Mouse (Mus musculus) ovary, postnatal 10 days (tissue): Measurements from ENCODE around the gene Tns1.
"Not testable (repeated sequence)": the region's sequence is repeated elsewhere in the genome, so short reads cannot be mapped to it uniquely, and the experiment has no call there.

Source experiments
- DNase-seq: peaks from one replicate; pipeline ENCODE4 v3.0.0; 2022; ENCODE audit warnings: low spot score

Gene Tns1

DNA sequence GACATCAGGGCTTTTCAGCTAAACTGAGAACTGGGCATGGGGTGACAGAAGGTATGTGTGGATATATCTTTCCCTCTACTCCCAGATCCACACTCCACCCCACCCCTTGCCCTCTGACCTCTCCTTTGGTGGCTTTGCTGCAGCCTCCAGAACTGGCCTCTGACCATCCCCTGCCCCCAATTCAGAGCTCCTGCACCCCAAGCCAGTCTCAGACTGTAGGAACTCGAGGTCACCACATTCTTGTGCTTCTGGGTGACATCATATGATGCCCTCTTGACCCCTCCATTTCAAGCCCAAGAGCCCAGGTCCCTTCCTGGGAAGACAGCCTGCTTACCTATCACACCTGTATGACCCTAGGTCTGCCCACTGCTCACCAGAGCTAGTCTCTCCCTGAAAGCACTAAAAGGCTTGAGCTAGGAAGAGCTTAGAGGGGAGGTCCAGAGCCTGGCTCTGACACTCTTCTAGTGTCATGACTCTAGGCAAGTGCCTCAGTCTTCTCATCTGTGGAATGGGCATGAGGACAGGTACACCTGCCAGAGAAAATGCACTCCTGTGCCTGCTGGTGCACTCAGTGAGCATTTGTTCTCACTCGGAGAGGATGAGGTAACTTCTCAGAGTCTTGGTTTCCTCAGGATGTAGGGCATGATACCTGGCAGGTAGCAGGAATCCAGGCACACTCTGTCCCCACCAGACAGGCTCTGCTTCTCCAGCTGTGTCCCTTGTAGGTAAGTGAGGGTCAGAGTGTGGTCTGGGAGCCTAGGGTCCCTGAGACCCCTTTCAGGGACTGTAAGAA lies 214.9 kb downstream of the Tns1 start:
- no peak for DNase-seq

DNA sequence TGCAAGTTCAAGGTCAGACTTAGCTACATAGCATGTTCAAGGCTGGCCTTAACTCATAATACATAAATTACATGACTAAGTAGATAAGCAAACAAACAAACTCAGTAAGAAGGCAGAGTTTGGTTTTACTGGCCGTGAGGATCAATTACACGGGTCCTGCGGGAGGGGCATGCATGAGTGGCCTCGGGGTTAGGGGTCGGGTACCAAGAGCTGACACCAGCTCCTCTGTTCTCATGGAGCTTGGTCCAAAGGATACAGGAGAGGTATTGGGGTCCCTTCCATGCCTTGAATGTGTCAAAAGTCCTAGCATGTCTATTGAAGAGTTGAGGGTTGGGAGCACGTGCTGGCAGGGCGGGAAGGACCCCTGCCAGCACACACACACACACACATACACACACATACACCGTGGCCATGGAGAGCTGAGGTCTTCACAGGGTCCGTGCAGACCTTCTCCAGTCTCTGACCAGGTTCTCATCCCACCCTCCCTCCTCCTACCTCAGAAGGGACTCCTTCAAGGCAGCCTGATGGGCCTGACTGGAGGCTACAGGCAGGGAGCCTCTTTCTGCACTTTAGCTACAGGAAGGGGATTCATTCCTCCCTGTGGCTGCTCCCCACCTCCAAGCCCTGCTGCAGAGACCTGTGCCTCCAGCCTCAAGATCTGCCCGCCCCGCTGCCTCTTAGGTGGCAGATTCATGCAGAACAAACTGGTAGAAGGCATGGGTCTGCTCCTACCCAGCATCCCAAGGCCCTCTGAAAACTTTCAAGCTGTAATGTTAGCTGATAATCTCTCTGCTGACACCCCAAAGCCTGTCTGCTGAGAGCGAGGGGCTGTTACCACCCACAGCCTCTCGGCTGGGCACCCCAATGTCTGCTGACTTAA lies 215.9 kb downstream of the Tns1 start:
- no peak for DNase-seq

DNA sequence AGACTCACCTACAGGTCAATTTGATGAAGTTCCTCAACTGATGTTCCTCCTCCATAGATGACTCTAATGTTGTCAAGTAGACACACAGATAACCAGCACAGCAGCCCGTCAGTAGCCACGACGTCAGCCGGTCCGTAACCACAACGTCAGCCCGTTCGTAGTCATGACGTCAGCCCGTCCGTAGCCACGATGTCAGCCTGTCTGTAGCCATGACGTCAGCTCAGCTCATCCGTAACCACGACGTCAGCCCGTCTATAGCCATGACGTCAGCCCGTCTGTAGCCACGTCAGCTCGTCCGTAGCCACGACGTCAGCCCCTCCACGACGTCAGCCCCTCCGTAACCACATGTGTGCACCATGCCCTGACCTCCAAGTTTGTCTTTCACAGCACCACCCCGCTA lies 217.1 kb downstream of the Tns1 start:
- no peak for DNase-seq

DNA sequence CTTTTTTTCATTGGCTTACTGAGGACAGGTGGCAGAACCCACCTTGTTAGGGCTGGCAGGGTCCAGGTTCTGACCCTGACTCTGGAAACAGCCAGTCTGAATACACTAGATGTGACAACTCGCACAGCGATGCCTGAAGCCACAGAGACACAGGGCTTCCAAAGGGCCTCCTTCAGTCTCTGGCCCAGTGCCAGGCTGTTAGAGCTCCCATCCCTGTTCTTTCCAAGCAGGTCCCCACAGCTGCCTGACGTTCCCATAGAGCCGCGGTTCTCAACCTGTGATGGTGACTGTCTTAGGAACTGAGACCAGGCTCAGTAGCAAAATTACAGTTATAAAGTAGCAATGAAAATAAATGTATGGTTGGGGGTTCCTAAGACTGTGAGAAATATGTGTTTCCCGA lies 217.9 kb downstream of the Tns1 start:
- no peak for DNase-seq

DNA sequence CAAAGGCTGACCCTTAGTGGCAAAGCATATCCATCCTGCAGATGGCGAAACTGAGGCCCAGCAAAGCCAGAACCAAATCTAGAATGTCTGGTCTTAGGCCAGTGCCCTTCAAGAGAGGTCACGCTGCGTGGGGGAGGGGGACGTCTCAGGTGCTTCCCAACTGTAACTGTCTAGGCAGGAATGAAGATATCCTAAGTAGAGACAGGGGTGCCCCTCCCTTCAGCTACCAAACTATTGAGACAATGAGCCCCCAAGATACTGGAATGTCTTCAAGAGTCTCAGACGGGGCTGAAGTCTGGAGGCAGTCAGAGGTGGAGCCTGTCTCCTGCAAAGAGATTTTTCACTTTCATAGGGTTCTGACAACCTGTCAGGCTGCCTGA lies 218.4 kb downstream of the Tns1 start:
- DNase-seq = peak; percentile 1

DNA sequence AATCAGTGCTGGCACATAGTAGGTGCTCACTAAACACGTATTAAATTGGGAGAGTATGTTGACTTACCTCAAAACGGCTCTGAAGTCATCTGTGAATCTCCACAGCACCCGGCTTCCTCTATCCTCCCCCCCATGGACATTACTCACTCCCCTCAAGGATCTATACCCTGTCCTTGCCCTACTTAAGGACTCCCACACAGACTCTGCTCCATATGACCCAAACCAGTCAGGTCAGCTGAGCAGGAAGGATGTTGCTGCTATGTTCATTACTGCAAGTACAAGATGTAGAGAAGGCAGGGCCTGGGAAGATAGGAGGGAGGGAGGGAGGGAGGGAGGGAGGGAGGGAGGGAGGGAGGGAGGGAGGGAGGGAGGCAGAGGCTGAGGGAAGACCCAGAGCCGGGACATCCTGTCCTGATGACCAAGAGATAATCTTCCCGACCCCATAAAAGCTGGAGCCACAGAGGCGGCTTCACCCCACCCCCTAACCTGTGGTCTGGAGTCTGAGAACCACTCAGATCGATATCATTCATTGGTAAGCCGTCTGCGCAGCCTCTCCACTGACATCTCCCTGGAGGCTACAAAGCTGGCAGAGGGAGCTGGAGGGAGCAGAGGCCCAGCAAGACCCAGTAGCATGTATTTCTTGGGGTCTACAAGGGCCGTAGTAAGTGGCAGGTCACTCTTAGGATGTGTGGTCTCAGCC lies 219.0 kb downstream of the Tns1 start:
- DNase-seq = peak; percentile 1

DNA sequence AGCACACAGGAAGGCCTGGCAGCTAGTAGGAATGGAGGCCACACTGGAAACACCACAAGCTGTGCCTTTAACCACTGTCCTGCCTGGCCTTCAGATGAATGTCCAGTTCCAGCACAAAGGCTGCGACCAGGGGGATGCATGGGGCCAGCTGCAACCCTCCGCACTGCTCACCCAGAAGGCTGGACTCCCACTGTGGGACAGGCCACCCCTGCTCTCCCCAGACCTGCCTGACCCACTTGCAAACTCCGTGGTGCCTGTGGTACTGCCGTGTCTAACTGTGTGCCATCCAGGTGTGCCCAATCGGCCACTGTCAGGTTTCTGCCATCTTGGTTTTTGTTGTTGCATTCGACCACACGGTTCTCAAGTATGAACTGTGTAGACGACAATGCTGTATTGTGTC lies 219.6 kb downstream of the Tns1 start:
- DNase-seq = peak; percentile 1

DNA sequence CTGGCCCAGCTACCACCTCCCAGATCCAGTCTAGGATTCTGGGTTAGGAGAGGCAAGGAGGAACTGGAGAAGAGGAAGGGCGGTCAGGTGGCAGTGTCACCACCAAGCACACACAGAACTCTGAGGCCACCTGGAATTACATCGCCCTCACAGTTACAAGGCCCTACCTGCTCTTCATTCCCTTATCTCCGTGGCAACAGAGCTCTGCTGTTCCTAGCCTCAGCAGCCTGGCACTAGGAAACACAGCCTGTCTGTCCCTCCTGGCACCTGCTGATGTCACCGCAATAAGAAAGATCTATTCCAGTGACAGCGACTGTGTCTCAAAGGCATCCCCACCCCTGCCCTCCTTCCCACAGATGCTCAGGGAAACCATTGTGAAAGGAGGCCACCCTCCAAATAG lies 221.2 kb downstream of the Tns1 start:
- no peak for DNase-seq

DNA sequence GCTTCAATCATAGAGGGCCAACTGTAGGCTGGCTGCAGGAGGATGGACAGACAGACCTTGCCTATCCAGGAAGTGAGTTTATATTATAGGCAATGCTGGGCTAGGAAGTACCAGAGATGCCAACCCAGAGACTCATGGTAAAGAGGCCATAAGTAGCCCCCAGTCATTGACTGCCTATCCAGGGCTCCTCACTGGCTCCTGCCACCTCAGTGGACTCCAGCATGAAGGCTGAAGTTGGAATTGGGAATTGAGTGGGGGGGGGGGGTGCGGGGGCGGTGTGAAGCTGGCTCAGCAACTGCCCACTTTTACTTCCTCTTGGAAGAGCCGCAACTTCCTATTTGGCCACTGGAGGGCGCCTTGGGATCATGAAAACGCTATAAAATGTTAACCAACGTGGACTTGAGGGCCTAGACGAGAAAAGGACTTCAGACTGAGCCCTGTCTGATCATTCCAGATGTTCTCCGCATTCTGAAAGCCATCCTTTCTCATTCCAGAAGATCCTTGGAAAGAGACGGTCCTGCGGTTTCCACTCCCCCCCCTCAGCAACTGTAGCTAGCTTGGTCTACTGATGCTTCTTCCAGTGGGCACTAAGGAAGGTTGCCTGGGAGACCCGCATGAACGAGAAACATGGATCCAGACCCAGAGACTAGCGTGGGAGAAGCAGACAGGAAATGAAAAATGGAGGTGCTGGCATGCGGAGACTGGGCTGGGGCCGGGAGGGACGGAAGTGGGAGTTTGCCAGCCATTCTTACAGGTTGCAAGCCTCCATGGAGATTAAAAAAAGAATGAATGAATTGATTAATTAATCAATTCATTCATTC lies 221.9 kb downstream of the Tns1 start:
- DNase-seq = no peak

DNA sequence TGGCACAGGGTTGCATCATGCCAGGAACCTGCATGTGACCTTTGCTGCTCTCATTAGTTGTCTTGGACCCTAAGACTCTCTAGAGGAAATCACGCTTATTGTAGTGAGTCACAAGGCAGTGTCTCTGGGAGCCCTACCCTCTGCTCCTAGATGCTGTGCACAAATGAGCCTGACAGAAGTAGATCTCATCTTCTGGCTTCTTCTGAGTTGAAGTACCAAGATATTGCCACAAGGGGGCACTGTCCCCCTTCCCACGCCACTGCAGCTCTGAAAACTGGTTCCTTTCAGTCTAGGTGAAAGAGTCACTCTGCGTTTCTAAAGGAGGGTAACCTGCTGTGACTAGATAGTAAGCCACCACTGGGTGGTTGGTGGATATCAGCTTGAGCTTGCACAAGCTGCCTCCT lies 222.8 kb downstream of the Tns1 start:
- no peak for DNase-seq

DNA sequence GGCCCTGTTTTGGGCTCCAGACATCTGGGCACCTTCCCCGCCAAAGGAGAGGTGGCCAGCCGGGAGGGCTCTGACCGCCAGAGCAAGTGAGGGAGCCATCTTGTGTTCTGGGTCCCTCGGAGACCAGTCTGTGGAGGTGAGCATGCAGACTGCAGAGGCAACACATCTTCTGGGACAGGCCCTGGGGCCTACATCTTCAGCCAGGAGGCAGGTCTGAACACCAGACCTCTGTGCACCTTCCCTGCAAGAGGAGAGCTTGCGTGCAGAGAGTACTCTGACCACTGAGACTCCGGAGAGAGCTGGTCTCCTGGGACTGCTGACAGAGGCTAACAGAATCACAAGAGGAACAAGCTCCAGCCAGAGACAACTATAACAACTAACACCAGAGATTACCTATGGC lies 228.8 kb downstream of the Tns1 start:
- DNase-seq = not testable (repeated sequence)

DNA sequence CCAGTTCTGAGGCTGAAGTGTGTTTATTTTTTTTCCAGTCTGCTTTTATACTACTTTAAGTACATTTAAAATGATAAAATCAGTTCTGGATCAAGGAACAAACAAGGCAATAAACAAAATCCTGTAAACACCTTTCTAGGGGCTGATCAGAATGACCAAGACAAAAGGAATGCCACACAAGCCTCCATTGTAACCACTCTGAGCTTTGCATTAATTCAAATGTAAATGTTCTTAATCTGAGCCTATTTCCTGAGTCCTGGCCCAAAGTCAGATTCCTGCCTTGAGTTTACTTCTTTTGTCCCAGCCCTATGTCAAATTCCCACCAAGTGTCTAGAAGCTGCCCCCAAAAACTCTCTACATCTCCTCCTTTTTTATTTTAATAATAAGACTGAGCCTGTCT lies 243.5 kb downstream of the Tns1 start:
- DNase-seq = no peak

DNA sequence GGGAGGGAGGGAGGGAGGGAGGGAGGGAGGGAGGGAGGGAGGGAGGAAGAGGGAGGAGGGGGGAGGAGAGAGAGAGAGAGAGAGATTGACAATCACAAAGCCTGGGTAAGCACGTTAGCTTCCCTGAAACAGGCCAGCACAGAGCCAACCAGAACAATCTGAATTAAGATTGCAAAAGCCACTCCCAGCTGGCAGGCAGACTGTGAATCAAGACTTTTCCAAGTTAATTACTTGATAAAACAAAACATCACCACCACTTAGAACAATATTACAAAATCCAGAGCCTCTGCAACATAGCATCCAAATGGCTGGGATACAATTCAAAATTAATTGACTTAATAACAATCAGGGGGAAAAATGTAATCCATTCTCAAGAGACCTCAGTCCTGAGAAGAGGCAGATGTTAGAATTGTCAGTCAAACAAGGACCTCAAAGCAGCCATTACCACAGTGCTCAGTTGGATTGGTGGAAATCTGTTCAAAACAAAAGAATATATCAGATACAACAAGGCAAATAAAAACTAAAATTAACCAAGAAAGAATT lies 248.5 kb downstream of the Tns1 start:
- no peak for DNase-seq

DNA sequence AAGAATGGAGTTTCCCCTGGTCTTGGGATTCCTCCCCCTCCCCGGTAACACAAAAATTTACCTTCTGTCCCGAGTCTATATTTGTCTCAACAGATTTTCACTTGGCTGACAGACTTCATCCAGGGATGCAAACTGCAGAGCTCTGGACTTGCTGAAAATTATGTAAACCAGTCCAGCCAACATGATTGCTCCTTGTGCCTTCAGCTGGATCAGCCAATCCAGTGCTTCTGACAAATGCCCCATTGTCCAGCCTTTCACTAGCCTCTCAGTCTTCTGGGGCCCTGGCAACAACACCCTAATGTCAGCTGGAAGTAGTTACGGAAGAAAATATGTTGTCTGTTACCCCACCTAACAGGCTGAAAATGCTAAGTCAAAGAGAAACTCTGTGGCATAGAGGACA lies 259.9 kb downstream of the Tns1 start:
- no peak for DNase-seq

DNA sequence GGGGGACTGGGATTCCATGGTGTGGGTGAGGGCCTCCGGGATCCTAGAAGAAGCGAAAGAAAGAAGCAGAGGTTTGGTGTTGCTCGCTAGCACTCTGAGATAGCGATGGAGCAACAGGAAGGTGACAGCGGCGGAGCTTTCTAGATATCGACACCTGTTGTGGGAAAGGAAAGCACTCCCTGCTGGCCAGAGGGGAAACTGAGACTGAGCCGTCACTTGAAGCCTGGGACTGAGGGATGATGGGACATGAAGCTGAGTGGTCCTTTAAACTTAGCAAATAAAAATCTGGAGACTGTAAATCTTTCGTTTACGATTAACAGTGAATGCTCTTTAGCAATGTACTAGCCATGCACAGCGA lies 261.2 kb downstream of the Tns1 start:
- no peak for DNase-seq

DNA sequence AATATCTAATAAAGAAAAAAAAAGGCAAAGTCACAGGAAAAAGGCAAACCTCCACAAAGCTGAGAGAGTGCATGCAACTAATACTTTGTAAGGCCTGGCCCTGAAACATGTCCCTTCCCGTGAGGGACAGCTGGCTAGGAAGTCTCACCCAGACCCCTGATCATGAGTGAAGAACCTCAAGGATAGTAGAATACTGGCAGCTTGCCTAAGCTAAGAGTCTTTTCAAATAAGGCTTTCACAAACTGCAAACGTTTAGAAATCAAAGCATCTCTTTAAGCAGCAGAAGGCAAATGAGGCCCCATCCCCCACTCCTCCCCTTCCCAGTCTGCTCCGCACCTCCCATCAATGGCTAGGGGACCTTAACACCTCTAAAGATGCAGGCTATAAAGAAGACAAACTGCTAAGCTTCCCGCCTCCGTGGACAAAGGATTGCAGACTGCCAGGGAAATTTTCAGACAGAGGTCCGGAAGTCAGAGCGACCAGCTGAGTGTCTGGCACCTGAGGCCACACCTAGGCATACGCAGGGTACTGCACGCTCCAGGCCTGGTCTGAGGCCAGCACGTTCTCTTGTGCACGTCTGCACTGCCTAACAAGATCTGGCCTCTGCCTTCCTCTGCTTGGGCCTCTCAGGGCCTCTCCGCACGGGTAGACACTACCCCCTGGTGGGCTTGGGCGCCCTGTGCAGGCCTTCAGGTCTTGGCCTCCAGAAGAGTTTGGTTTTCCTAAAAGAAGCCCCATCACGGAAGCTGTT lies 261.8 kb downstream of the Tns1 start:
- peak; percentile 41 for DNase-seq

DNA sequence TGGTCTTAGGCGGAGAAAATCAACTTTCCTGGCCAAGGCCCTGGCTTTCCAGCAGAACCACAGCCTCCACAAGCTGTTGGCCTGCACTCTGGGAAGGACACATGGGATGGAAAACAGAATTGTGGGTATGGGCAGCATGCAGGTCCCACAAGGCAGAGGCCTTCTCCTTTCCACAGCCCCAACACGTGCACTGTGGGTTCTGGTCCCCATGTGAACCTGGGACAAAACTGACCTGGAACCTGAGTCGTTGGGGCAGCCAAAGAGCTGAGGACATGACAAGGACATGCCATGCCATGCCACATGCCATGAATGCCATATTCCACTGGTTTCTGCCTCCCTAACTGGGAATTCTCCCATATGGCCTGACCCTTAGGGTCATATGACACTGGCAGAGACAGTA lies 263.8 kb downstream of the Tns1 start:
- DNase-seq = no peak
